Mouse (Mus musculus): ENCODE results near the gene Gatad1.
A peak's percentile ranks its signal among the peaks of the same experiment; 100 is the strongest.
"Not testable (repeated sequence)": the region's sequence is repeated elsewhere in the genome, so short reads cannot be mapped to it uniquely, and the experiment has no call there.

Gene Gatad1

DNA sequence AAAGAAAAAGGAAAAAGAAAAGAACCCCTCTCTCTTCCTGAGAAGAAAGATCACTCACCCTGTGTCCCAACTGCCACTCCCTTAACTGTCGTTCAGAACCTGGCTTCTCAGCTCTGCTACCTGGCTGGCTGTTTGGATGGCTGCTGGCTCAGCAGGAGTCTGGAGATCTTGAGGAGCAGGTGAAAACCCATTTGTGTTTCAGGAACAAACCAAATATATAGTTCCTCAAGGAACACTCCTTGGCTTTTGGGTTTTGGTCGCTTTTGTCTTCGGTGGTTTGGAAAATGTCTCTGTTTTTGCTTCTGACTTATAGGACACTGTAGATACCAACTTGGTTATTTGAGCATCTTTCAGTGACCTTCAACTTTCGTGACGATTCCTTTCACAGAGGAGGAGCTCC lies at the start of gene Gatad1:
TSS of gene Gatad1 (minus strand) at position 101 of the 400 bp plus-strand sequence.
- DNase-seq: no peak

DNA sequence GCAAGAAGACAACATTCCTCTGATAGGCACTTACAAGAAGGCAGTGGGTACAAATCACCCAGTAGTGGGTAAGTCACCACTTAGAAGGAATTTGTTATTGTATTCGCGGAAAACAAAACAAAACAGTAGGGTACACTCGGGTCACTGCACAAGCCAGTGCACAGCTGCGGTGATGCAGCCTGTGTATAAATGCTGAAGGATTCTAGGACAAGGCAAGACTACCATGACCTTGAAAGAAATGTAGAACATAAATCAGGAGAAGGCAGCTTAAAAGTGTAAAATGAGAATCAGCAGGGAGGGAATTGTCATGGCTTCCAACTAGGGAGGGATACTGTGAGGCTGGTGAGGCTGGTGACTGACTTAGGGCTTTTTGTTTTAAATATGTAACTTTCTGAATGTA lies 45.2 kb upstream of the Gatad1 start:
- no peak for DNase-seq

DNA sequence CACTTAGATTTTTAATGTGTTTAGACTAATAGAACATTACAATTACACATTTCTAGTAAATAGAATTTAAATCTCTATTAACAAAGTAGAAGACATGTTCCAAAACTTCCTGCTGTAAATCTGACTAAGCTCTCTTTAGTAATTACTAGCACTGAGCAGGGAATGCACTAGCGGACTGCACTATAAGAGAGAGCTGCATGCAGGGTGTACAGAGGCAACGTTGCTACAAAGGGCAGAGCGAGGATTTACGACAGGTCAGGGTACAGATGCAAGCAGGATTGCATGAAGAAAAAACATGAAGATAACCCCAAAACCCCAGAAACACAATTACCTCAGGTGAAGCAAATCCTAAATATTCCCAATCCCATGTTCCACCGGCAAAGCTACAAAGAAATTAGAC lies 43.0 kb upstream of the Gatad1 start:
- DNase-seq: no peak

DNA sequence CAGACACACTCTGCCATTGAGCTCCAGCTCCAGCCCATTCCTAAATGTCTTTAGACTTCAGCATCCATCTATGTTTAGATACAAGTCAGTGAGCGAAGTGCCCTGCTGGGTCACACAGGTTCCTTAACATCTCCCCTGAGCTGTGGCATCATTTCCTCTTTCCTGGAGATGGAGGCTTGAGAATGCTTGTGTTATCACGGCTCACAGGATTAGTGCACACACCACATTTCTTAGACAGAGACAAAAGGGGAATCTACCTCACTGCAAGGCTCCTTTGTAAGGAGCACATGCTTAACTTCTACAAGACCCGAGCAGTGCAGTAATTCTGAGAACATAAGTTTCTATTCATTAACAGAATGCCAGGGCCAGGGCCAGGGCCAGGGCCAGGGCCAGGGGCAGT lies 39.0 kb upstream of the Gatad1 start:
- no peak for DNase-seq

DNA sequence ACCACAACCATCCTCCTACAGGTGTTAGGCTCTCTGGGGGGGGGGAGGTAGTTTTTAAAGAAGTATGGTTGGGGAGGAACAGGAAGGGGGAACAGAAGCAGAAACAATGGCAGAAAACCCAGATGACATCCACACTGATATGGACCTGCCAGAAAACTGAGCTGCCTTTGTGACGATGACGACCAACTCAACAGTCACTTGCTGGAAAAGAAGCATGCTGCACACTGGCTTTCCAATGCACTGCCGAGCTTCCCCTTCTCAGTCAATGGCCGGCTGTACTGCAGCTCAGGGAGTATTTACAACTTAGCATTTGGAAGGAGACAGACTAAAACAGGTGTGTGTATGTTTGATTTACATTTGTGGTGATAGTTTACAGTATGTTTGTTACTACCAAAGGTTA lies 38.2 kb upstream of the Gatad1 start:
- DNase-seq: no peak

DNA sequence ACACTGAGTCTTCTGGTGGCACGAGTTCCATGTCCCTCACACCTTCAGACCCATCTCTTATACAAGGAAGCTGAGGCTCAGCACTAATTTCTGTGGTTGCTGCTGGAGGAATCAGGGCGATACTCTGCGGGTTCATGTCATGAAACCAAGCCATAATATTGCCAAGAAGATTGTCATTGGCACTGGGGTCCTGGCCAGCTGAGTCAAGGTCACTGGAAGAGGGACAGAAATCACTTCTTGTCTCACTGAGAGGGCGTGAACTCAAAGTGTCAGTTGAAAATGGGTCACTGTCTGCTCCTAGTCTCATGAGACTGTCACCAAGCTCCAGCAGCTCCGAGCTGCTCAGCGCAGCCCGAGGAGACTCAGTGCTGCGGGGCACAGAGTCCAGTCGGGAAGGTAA lies 36.0 kb upstream of the Gatad1 start:
- no peak for DNase-seq

DNA sequence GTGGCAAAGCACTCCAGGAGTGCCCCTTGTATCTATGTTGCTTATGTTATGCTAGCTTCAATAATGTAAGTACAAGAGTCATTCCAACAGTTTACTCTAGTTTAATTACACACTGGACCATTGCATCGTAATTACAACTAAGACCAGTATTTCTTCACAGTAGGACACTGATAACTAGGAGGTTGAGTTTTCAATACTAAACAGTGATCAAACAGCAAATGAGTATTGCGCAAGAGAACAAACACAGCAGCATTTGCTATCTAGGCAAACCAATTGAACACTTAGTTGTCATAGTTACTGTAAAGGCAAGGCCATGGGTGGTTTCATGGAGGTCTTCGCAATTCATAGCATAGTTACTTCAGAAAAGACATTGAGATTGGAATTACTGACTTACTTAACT lies 34.3 kb upstream of the Gatad1 start:
- DNase-seq: no peak

DNA sequence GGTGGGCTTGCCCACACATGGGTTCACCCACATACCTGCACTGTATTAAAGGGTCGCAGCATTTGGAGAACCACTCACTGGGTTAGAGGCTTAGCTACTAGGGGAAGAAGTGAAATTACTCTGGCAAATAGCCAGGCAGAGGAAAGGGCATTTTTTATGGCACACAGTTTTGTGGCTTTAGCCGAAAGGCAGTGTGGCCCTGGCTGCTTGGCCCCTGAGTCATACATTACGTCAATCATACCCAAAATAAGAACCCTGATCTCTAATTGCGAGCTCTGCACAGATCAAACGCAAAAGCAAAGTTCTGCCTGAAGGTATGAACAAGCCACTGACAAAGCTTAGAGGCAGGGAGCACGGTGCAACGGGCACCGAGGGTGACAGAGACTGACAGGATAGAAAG lies 31.3 kb upstream of the Gatad1 start:
- no peak for DNase-seq

DNA sequence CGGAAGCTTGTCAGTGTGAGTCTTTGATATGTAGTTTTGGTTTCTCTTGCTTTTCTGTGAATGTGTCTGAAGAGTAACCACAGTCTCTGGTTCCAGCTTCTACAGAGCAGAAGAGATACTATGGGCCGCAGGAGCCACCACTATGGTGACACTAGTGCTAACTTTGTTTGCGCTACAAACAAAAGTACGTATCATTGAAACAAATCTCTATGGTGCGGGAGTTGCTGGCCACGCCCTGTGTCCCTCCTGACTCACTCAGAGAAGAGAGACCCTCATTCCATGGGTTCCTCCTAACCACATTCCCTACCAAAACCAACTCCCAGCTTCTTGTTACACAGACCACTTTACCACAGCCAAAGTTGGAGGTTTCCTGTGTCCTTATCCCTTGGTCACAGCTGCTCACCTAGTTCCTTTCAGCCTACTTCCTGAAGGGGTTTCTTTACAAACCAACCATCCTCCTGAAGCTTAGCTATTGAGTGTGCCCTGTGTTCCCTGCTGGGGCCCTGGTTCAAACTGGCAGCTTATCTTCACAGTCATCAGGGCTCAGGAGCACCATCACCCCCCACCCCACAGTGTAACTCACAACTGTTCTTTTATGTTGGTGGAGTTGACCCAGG lies 13.1 kb upstream of the Gatad1 start:
- DNase-seq: no peak

DNA sequence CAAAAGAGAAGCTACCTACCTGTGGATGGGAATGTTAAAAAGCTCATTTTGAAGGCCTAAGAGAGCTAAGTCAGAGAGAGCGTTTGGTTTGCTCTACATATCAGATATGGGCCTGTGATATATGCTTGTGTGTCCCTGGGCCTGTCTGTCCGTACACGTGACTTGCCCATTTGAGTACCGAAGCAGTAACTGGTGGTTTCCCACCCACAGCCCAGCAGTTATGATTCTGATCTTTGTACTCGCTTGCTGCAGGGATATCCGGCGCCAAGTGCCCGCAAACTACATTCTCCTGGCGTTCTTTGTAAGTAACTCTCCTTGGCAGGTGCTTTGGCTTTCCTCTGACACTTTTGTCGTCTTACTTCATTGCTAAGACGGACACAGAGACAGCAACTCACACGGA lies 9.6 kb upstream of the Gatad1 start:
- no peak for DNase-seq

DNA sequence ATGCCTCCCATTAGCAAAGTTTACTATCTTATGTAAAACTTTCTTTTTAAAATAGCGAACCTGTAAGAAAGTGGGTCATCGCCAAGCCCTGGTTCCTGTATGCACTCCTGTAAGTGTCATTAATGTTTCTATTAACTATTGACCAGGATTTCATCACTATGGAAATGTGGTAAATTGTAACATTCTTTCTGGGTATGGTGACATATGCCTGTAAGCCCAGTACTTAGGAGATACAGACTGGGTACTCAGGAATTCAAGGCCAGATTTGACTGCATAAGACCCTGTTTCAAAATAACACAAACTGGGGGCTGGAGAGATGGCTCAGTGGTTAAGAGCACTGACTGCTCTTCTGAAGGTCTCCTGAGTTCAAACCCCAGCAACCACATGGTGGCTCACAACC lies 8.2 kb upstream of the Gatad1 start:
- DNase-seq: no peak

DNA sequence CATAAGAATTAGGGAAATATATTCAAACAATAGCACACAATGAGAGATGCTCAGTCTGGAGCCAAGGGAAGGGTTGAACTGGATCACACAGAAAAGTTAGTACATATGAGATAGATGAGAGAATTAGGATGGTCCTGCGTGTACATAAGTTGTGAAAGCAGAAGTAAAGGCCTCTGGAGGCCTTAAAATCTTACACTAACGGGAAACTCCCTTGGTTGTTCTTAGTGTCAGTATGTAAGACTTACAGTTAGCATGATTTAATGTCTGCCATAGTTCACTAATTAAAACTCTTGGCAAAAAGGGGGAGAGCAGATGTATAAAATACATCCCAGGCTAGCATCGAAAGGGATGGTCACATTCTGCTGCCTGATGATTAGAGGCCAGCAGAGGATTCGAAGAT lies 3.2 kb downstream of the Gatad1 start:
- no peak for DNase-seq

DNA sequence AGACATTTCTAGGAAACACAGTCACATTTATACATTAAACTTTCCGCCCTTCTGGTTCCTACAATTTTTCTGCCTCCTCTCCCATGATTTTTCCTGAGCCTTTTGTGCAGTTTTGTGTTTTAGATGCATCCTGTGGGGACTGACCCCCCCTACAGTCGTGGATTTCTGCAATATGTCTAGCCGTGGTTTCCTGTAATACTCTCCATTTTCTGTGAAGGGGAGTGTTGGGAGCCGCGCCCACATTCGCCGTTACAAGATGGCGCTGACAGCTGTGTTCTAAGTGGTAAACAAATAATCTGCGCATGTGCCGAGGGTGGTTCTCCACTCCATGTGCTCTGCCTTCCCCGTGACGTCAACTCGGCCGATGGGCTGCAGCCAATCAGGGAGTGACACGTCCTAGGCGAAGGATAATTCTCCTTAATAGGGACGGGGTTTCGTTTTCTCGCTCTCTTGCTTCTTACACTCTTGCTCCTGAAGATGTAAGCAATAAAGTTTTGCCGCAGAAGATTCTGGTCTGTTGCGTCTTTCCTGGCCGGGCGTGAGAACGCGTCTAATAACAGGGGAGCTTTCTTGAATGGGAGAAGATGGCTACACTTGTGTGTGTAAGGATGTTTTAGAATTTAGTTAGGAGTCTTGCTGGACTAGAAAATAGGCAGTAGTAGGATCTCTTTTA lies 3.9 kb downstream of the Gatad1 start:
- not testable (repeated sequence) for DNase-seq

DNA sequence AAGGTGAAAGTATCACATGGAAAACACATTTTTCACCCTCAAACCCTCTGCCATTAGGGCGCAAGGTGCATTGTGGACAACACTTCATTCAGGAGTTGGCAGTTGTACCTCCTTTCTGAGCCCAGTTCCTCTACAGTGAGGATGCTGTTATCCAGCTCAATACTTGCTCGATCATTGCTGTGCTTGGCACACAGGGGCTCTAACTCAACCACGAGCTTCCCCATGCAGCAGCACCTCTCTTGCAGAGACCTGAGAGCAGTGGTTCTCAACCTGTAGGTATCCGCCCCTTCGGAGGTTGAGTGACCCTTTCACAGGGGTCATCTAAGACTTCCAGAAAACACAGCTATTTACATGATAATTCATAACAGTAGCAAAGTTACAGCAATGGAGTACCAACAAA lies 5.4 kb downstream of the Gatad1 start:
- no peak for DNase-seq

DNA sequence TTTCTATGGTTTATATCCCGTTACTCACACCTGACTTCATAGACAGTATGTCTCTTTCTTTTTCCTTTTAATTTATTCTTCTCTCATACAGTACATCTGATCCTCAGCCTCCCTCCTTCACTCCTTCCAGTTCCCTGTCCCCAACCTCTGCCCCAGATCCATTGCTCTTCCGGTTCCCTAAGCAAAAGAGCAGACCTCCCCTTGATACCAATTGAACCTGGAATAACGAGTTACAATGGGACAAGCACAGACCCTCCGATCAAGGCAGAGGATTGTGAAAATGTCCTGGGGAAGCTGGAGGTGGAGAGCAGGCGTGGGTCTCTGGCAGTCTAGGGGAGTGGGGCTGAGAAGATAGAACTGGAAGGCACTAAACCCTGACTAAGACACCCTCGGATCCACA lies 6.1 kb downstream of the Gatad1 start, which contains the start of gene Tmbim7:
TSS of gene Tmbim7 (plus strand) at position 301 of the 400 bp plus-strand sequence.
- DNase-seq: no peak

DNA sequence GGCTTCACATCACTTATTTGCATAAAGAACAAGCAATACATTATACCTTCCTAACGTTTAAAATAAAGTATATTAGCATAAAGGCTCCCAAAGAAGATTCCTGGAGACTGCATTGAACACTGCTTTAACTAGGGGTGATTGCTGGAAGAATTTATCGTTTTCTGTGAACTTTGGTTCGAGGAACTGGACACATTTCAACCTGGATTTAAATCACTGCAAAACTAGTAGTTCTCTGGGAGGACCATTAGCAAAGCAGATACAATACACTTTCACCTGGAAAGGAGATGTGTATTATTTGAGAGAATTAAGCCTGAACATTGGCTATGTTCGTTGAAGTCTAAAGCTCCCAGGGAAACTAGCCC lies 8.2 kb downstream of the Gatad1 start:
- no peak for DNase-seq

DNA sequence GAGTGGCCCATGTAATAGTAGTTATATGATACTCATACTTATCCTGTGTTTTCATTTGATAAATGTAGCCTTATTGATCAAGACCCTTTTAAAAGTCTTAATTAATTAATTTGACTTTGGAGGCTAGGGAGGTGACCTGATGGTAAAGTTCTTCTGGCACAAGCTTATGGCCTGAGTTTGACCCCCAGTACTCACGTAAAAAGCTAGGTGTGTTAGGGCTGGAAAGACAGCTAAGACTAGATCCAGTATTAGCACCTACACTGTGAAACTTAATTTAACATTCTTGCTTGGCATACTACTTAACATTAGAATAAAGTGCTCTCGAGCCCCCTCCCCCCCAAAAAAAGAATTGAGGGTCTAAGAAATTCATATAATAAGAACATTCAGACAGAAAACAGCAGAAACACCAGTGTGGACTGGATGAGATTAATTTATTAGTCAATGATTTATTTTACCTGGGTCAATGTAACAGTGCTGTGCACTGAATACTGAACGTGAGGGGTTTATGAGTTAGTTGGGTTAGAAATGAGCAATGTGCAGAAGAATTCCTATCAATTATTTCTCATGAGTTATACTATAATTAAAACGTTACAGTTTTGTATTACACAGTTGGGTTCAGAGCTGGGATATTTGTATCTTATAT lies 8.7 kb downstream of the Gatad1 start:
- DNase-seq: peak; percentile 16

DNA sequence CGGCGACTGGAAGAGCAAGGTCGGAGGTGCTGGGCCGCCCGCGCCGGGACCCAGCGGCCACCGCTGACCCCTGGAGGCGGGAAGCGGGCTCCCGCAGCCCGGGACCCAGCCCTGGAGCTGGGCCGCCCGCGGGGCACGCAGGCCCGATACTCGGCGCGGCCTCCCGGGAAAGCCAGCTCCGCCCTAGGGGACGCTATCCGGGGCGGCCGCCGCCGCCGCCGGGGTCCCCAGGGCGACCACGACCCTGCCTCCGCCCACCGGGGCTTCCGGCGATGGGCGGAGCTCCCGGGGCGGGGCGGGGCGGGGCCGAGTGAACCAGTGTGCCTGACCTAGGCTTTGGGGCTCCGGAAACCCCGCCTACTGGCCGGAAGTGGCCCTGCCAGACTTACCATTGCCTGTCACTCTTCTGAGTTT lies 9.3 kb downstream of the Gatad1 start:
- DNase-seq: peak; percentile 92

DNA sequence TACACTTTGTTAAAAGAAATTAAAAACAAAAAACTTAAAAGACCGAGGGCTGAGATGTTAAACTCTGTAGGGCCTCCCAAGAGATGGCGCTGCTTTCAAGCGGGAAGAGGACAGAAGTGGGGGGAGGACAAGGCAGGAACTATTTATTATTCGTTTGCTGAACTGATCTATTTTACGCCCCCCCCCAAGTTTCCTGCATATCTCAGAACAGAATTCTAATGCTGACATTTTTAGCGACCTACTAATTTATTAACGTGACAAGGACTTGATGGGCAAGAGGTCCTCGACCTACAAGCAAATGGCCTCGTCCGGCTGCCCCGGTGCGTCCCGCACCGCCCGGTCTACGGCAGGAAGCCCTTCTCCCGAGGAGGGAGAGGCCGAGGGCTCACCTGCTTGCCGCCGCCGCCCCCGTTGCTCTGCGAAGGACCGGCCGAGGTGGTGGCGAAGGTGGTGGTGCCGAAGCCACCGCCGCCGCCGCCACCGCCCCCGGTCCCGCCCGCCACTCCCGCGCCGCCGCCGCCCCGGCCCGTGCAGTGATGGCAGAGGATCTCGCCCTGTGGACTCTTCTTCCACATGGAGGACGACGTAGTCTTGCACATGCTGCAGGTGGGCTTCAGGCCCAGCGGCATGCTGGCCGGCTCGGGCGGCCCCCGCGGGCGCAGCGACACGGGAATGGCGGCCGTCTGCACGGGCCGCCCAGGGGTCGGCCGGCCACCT lies 9.8 kb downstream of the Gatad1 start:
- peak; percentile 53 for DNase-seq

DNA sequence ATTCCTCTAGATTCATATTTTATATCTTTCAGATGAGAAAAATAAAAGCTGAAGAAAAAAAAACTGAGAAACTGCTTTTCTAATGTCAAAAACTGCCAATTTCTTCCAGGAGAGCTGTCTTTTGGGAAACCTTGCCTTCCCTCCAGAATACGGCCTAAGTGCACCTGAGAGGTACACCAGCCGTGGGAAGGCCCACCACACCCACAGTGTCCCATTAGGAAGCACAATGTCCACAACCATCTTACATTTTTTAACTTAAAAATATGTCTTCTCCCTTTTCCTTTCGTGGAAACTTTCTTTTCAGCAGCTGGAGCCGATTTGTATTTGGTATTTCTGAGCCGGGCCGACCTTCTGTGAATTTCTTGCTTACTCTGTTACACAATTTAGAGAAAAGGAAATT lies 10.4 kb downstream of the Gatad1 start:
- DNase-seq: no peak

DNA sequence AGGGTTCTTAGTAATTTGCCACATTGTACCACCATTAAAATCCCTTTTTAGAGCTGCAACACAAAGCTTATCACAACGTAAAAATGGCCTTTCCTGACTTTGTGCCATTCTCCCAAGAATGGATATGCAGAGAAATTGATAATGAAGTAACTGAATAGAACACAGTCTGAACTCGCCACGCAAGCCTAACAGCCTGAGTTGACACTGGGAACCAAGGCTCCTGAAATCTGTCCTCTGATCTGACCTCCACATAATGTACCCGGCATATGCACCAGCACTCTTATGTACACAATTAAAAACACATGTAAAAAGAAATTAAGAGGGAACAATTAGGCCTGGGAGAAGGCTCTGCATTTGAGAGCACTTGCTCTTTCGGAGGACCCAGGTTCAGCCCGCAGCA lies 11.7 kb downstream of the Gatad1 start:
- DNase-seq: no peak

DNA sequence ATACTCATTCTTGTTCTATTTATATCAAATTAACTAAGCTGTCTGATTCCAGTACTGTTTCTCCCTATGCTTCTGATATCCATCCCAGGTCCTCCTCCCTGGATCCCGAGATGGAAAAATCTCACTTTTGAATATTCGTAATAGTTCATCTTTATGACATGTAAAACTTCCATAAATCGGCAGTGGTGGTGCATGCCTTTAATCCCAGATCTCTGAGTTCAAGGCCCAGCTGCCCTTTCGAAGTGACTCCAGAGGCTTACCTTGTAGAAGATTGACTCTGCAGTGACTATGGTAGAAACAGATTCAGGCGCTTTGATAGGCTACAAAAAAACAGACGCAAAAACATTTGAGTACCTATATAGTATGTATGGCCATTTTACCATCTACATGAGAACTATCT lies 12.4 kb downstream of the Gatad1 start:
- no peak for DNase-seq

DNA sequence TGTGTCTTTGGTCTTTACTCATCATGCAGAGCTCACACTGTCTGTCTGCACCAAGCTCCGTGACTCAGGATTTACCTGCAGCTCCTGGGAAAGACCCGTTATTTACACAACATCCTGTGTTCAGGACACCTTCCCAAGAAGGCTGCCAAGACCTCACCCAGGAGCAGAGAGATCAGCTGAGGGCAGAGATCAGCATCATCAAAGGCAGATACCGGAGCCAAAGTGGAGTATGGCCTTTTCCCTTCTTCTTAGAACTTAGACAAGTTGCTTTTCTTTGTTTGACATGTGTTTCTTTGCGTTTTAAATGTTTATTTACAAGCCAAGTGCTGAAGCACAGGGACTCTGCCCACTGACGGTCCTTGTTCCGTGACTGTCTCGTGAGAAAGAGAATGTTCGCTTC lies 21.7 kb downstream of the Gatad1 start:
- DNase-seq: no peak

DNA sequence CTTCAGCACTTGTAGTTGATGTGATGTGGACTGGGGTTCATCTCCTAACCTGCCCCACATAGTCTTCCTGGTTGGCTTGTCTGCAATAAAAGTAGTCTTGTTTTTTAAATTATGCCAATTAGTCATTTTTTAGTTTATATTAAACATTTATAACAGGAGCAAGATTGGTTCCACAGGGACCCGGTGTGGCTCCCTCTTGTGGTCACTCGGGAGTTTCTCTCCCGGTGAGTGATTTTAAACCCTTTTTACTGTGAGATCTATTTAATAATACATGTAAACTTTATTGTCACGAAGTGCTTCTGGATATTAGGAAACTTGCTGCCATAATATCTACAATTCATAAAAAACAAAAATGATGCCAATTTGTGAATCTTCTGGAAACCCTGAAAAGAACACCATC lies 23.0 kb downstream of the Gatad1 start:
- DNase-seq: no peak

Measured in cerebellum, adult 11-12 months (tissue).